Mouse (Mus musculus): Measurements from ENCODE around the gene Vps53. TPM values are rescaled to one million over a fixed set of nuclear protein-coding genes. Genes with fewer than 3 reads are reported as not detected.
A peak's percentile ranks its signal among the peaks of the same experiment; 100 is the strongest.
"Not testable (repeated sequence)": the region's sequence is repeated elsewhere in the genome, so short reads cannot be mapped to it uniquely, and the experiment has no call there.

Gene Vps53
- total RNA-seq (2015) (35.3 and 37.8 TPM in 2 replicates), total RNA-seq (2017) (35.4 and 58.6 TPM in 2 replicates)

DNA sequence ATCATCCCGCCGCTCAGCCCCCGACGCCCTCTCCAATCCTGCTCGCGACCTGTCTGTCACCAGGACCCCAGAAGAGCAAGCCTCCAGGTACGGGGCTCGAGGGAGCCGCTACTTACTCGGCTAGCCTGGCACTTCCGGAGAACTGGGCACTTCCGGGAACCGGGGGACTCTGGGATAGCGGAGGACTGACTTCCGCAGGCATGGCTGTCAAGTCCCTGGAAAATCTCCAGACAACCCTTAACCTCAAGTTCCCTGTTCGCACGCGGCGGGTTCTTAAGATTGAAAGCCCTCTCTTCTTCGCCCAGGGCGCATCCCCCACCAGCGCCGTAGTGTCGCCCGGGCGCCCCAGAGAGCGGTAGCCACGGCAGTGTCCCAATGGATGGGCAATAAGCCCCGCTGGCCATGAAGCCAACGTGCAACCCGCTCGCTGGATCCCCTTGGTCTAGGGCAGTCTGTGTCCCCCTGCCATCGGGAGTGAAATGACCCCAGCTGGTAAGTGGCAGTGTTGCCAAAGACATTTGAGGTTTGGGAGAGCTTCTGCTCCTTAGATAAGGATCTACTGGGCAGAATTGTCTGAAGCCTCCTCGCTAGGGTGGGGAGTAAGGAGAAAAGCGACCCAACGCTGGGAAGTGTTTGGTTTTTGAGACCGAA lies at the start of gene Vps53, which contains the start of gene Fam57a:
Gene Vps53, minus strand, starts transcription at position 153 of the 651 bp plus-strand sequence.
Gene Fam57a, plus strand, starts transcription at position 177 of the 651 bp plus-strand sequence.
- ATAC-seq (replicated peaks; ENCODE audit: poor library complexity), result peak; percentile 91

DNA sequence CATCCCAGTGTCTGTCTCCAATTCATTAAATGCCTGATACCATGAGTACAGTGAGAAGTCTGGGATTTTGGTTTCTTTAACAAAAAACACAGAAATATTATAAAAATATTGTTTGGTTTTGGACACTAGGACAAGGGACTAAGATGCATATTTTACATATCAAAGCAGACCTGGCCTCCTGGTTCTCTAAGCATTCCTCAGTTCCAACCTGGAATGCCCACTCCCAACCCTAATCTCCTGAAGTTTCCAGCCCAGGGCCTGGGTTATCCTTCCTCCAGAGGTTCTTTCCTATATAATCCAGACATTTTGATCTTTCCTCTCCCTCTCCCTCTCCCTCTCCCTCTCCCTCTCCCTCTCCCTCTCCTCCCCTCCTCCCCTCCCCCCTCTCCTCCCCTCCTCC lies 45.6 kb upstream of the Vps53 start:
- ATAC-seq (replicated peaks; ENCODE audit: poor library complexity), result no peak

DNA sequence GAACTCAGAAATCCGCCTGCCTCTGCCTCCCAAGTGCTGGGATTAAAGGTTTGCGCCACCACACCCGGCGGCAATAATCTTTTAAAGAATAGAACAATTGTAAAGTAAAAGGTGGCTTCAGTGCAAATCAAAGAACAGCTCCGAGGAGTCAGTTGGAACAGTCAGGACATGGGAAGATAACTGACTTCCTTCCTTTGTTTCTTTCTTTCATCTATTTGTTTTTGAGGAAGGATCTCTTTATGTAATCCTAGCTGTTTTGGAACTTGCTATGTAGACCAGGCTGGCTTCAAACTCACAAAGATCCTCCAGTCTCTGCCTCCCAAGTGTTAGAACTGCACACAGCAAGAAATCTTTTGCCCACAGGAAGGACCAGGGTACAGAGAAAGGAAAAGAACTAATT lies 45.2 kb upstream of the Vps53 start:
- no peak for ATAC-seq (replicated peaks; ENCODE audit: poor library complexity)

DNA sequence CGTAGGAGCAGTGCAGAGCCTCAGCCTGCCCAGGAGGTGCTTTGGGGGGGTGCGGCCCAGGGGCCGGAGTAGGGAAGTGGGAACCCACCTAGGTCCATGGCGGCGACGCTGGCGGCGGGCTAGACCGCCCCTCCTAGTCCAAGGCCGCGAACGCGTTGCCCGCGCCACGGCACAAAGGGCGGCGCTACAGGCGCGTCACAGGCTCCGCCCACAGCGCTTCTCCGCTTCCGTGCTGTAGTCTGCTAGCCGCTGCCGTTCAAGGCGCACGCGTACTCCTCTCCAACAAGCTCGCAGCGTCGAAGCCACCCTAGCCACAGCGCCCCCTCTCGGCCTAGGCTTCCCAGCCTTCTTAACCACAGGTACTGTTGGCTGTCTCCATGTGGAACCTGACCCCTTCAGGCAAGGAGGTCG lies 37.9 kb upstream of the Vps53 start, which contains the start of the genes Dbil5 and Gemin4:
Gene Dbil5, plus strand, starts transcription at position 219 of the 411 bp plus-strand sequence.
Gene Gemin4, minus strand, starts transcription at position 275 of the 411 bp plus-strand sequence.
- peak; percentile 98 for ATAC-seq (replicated peaks; ENCODE audit: poor library complexity)

DNA sequence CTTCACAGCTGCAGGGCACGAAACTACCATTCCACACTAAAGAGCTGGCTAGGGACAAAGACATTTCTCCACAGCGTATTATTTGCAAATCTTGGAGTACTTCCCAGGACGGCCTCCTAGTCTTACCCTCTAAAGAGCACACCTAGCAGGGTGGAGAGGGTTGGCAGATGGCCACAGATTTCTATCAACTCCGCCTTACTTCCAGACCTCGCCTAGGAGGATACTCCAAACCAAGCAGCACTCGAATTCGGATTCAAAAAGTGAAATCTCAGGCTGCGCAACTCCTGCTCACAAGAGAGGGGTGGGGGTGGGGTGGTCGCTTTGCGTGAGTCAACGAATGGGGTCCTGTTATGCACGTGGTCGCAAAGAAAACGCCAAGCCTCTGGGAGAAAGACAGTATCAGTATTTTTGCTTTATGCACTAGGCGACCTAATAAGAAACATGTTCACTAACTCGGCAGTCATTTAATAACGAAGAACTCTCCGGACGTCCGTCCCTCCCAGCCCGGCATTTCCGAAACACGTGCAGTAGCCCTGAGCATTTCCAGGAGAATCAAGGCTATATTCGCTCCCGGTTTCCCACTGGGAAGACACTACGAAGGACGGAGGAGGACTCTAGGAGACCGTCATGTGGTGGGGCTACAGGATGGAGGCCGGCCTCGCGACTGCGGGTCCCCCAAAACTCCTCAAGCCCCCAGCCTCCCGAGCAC lies 37.4 kb upstream of the Vps53 start:
- ATAC-seq (replicated peaks; ENCODE audit: poor library complexity), result peak; percentile 6; the same call in 1 of the 2 replicates

DNA sequence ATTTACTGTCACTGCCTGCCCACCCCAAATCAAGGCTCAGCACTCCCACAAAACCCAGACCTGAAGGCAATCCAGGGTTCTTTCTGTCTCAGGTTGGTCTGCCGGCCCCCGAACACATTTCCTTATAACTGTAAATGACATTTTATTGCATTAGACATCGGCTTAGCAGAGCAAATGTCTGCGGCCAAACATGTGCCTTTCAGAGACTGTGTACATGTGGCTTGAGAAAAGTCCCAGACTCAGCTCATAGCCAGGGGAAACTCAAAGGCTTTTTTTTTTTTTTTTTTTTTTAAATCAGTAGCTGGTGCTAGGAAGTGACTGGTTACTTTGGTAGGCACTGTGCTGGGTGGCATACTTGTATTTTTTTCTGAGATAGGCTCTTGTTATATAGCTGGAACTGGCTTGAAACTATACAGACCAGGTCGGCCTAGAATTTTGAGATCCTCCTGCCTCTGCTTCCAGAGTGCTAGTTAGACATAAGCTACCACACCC lies 36.6 kb upstream of the Vps53 start:
- no peak for ATAC-seq (replicated peaks; ENCODE audit: poor library complexity)

DNA sequence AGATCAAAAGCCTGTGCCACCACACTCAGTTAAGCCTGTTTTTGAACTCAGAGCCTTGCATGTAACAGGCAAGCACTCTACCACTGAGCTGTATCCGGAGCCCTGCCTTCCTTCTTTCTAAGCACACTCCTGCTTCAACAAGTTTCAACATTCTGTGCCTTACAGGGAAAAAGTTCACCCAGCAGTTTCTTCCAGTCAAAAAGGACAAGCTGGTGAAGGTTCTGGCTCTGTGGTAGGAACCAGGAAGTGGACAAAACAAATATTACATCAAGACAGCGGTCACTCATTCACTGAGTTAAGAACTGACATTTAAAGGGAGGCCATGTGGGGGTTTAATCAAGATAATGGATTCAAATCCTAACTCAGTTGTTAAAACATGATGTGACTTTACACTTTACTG lies 35.6 kb upstream of the Vps53 start:
- ATAC-seq (replicated peaks; ENCODE audit: poor library complexity), result no peak

DNA sequence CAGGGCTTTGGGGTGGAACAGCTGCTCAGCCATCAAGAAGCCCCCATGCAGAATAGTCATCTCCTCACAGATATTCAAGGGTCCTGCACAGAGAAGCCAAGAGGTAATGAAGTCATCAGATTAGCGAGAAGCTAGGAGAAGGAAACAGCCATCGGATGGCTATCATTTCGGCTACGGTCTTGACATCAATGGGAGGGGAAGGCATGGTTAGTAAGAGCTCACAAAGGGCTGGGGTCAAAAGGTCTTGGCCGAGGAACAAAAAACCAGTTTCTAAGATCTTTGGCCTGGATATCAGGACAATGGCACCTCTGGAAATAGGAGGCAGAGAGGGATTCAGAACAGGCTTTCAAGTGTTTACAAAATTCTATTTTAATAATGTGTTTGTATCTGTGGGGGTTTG lies 34.4 kb upstream of the Vps53 start:
- ATAC-seq (replicated peaks; ENCODE audit: poor library complexity), result no peak

DNA sequence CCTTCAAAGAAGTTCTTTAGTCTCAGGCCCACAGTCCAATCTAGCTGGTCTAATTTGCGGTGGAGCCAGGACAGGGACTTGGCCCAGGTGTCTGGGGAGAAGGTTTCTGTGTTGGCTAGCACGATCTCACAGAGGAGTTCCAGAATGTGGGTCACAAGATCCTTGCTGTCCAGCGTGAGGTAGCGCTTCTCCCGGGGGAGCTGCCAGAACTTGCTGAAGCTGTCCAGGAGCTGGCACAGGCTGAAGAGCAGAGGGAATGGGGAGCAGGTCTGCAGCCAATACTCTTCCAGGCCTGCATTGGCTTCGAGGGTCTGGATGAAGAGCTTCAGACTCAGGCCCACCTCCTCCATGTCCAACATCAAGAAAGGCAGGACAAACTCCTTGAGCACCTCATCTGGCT lies 32.1 kb upstream of the Vps53 start:
- not testable (repeated sequence) for ATAC-seq (replicated peaks; ENCODE audit: poor library complexity)

DNA sequence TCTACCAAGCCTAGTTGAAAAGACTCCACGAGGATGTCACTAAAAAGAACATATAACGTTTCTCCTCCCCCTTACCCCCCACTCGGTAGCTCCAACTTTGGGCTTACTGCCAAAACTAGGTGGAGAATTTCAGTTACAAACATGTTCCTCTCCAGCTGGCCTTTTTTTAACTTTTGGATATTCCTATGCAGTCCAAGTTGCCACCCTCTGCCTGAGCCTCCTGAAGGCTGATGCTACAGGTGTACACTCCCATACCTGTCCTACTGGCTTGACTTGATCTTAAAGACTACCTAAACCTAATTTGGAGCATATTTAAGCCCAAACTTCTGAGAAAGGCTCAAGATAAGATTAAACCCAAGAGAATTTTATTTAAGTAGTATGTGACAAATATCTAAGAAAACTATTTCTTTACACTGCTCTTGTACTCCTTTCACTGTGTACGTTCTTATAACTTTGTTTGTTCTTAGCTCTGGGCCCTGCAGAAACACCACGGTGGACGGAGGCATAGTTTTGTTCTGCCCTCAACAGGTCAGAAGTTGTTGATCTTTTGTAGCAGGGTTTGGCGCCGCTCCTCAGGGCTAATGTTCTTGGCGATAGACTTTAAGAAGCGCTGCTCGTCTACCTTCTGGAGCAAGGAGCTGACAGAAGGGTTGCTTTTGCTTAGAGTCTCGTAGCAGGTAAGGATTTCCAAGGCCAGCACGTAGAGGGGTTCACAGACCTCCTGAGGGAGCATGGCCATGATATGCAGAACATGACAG lies 31.0 kb upstream of the Vps53 start:
- ATAC-seq (replicated peaks; ENCODE audit: poor library complexity), result no peak

DNA sequence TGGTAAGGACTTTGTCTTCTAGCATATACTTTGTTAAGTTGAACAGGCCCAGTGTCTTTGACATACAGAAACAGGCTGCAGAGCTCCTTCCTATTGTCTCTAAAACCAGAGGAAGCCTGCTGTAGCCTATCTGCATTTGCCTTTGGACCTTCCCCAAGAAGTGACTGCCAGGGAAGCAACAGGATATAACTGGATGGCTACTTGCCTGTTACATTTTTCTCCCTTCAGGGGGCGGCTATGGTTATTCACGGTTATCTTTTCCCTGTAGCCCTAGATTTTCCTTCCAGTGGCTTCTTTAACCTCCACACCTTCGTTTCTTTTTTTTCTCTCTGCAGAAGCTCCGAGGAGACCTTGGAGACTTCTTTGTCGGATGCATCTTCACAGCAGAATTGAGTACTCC lies 27.3 kb upstream of the Vps53 start:
- ATAC-seq (replicated peaks; ENCODE audit: poor library complexity), result no peak

DNA sequence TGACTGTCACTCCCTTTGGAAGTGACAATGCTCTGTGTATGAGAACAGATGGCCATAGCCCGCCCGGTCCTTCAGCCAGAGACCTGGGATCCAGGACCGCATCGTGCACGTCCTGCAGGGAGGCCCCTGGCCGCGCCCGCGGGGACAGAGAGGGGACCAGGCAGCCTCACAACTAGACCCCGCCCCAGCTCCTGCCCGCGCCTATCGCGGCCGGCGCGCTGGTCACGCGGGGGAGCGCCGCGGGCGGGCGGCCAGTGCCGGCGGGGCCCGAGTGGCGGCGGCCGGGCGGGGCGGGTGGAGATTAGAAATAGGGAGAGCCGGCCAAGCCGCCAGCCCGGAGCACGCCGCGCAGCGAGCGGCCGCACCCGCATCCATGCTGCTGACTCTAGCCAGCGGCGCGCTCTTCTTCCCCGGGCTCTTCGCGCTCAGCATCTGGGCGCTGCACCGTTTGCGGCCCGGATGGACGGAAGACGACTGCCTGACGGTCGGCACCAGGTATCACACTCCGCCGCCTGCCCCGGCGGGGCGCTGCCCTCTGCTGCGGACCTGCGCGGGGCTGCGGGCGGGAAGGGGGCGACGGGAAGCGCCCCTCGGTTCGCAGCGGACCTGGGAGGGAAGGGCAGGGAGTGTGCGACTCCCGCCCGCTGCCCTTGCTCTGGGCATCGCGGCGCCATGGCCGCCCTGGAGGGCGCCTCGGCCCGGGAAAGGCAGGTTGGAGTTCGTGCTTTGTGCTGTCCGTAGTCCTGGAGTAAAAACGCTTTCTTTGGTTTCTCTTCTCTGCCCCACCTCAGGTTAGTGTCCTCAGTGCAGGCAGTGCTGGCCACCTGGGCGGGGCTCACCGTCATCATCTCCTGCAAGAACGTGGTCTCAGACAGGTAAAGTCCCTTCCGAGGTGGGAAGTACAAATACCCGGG lies 22.6 kb upstream of the Vps53 start:
- ATAC-seq (replicated peaks; ENCODE audit: poor library complexity), result peak; percentile 89

DNA sequence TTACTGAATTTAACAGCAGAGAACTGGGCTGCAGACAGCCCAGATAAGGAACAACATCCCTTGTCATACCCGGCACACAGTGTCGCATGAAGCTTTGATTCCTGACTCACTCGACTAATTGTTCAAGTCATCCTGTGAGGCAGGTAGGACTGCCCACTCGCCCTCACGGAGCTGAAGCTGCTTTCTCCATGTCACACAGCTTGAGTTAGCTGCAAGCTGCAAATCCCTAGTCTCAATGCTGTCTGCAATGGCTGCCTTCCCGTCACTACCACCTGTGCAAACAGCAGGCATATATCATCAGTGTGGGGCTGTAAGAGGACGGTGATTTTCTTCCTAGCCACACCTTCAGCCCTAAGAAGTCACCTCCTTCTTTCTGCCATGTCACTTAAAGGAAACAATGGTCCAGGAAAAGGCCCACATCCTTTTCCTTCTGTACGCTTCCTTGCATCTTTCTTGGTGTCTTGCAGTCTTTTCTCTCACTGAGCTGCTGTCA lies 17.6 kb upstream of the Vps53 start:
- no peak for ATAC-seq (replicated peaks; ENCODE audit: poor library complexity)

DNA sequence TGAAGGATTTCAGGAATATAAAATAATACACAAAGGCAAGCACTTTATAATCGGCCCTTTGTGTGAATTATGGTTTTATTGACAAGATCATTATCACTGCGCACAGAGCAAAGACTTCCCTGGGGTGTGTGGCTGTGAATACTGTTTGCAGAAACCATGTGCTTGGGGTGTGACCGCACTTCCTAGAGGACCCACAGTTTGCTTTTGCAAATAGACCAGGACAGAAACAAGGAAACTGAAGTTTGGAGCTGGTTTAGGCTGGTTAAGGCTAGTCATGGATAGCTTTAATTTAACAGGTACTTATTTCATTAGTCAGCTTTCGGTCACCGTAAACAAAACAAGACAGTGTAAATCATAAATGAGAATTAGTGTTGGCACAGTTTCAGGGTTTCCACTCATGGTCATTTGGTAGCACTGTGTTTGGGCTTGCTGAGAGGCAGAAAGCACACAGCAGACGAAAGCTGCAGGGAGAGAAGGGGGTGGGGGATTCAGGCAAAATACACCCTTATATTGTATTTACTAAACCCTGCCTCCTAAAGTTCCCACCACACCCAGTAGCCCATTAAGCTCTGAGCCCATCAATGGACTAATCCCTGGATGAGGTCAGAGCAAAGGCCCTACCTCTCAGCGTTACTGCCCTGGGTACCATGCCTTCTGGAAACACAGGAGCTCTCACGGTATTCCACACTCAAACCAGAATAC lies 17.0 kb upstream of the Vps53 start:
- no peak for ATAC-seq (replicated peaks; ENCODE audit: poor library complexity)

DNA sequence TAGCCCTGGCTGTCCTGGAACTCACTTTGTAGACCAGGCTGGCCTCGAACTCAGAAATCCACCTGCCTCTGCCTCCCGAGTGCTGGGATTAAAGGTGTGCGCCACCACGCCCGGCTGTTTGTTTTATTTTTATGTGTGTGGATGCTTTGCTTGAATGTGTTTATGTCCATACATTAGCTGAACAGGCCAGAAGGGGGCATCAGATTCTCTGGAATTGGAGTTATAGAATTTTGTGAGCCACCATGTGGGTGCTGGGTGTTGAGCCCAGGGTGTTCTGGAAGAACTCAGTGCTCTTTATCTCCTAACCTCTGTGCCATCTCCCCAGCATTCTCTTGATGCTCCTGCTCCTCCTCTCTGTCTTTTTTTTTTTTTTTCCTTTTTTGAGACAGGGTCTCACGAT lies 7.5 kb upstream of the Vps53 start:
- ATAC-seq (replicated peaks; ENCODE audit: poor library complexity), result 0 out of 2 replicates have a peak, but pooled peaks have one; percentile 26

DNA sequence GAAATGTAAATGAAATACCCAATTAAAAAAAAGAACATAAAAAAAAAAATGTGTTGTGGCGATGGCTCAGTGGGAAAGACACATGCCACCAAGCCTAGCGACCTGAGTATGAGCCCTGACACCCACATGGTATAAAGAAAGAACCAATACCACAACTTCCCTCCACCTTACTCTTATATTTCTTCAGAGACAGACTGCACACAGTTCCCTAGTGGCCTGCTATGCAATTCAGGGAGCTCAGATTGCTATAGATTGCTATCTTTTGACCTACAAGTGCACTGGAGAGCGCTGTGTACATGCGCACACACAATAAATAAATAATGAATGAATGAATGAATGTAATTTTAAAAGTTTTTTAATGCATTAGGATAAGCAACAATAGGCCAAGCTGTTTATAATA lies 4.3 kb upstream of the Vps53 start:
- no peak for ATAC-seq (replicated peaks; ENCODE audit: poor library complexity)

DNA sequence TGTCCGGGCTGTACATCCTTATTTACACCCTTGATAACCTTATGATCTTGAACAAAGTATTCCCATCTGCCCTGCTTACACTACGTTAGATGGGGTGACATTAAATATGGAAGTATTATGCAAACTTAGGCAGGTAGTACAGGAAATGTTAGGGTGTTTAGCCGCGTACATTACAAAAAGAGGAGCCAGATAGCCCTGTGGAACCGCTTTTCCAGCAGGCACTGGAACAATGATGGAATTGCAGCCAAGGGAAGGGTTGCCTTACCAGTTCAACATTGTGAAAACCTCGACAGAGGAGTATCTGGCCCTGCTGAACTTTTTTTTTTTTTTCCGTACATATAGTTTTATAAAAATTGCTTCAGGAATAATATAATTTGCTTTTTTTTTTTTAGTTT lies 696 bp upstream of the Vps53 start:
- no peak for ATAC-seq (replicated peaks; ENCODE audit: poor library complexity)

DNA sequence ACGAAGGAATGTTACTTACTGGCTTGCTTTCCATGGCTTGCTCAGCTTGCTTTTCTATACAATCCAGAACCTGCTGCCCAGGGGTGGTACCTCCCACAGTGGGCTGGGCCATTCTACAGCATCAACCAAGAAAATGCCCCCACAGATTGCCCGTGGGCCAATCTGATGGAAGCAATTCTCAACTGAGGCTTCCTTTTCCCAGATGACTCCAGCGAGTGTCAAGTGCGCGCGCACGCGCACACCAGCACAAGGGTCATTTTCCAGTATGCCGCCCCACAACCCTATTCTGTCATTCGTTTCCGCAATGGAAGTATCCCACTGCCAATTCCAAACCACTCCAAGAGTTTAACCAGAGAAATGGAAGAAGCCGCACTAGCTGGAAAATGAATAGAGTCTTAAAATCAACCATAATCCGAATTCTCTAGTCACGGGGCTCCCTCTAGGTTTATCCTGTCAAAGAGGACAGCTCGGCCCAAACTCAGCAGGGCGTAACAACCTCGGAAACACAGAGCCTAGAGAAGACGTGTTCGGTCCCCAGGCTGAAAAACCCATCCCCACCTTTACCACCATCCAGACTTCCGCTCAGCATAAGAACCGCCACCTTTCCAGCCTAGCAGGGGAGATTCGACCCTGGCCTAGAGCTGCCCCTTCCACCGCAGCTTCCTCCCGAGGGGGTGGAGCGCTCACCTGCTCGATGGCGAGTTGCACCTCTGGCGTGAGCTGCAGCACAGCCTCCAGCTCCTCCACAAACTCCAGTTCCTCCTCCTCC lies 537 bp downstream of the Vps53 start:
- peak; percentile 58 for ATAC-seq (replicated peaks; ENCODE audit: poor library complexity)

DNA sequence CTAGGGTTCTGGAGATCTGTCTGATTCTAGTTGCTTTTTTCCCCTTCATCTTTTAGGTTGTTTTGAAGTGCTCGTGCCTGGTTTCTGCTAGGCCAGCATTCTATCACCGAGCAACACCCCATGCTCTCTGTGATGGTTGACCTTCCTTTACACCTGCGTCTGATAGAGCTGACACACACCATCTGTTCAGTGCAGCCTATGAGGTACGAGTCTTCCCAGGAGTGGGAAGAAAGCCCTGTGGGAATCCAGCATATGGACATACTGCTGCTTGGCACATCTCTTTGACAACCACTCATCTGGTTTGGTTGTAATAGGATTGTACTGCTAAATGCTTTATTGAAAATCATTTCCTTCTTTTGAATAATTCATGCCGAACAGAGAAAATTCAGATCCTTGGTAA lies 9.2 kb downstream of the Vps53 start:
- no peak for ATAC-seq (replicated peaks; ENCODE audit: poor library complexity)

All from megakaryocyte progenitor cell, adult 5-6 weeks (primary cell).